Mouse (Mus musculus): ENCODE data around the gene Gm11172. TPM values are rescaled to one million over a fixed set of nuclear protein-coding genes. Genes with fewer than 3 reads are reported as not detected.

The Gm11172 gene
- not detected in 2 replicates for polyA plus RNA-seq (2016; fragmentation: Nextera tagmentation; extraction: Ambion mirVana)

- 92% methylated on average over 2 of the region's 2 CpGs for WGBS
- Histone ChIP-seq H3K4me1 (replicated peaks) (no peaks in the 10 kb centered on the region), H3K4me3 (no peak within 1 kb of the TSS), H3K27me3 (ENCODE audit: insufficient read depth, poor library complexity, severe bottlenecking) (no peaks in the 10 kb centered on the region), H3K27ac (no peak within 1 kb of the TSS), H3K36me3 (no peaks in the 10 kb centered on the region), H3K9me3 (no peaks in the 10 kb centered on the region)
- no peak for DNase-seq (ENCODE audit: low spot score)
These were observed at the start of gene Gm11172 for GRCm38 (mm10) chr16:10812865-10813371. TSS of gene Gm11172 (plus strand) at chr16:10812915.

- Histone ChIP-seq H3K9me3 (no peaks in the 10 kb centered on the region), H3K27ac (no peak overlapping the region), H3K36me3 (no peaks in the 10 kb centered on the region), H3K4me1 (replicated peaks) (peaks cover 19% of the 10 kb centered on the region), H3K27me3 (ENCODE audit: insufficient read depth, poor library complexity, severe bottlenecking) (peaks cover 3% of the 10 kb centered on the region; the same call in 1 of the 2 replicates), H3K4me3 (no peak overlapping the region)
- 60% methylated on average over 6 of the region's 6 CpGs for WGBS
- DNase-seq (ENCODE audit: low spot score) = no peak
These were observed 49.0 kb upstream of the Gm11172 start for GRCm38 (mm10) chr16:10763540-10764264.

- WGBS = 65% methylated on average over 2 of the region's 2 CpGs
- H3K4me3 ChIP-seq = no peak overlapping the region
- H3K36me3 ChIP-seq = no peaks in the 10 kb centered on the region
- DNase-seq (ENCODE audit: low spot score) = no peak
- peaks cover 19% of the 10 kb centered on the region for H3K4me1 ChIP-seq (replicated peaks)
- H3K9me3 ChIP-seq = no peaks in the 10 kb centered on the region
- no peak overlapping the region for H3K27ac ChIP-seq
- H3K27me3 ChIP-seq (ENCODE audit: insufficient read depth, poor library complexity, severe bottlenecking) = peaks cover 5% of the 10 kb centered on the region; the same call in 1 of the 2 replicates
These were observed 48.4 kb upstream of the Gm11172 start for GRCm38 (mm10) chr16:10764323-10764722.

- H3K27ac ChIP-seq = no peak overlapping the region
- H3K9me3 ChIP-seq = no peaks in the 10 kb centered on the region
- H3K27me3 ChIP-seq (ENCODE audit: insufficient read depth, poor library complexity, severe bottlenecking) = peaks cover 9% of the 10 kb centered on the region
- H3K4me3 ChIP-seq = no peak overlapping the region
- H3K36me3 ChIP-seq = no peaks in the 10 kb centered on the region
- 50% methylated on average over 4 of the region's 4 CpGs for WGBS
- peak; percentile 64 for DNase-seq (ENCODE audit: low spot score)
- peaks cover 15% of the 10 kb centered on the region; the same call in 1 of the 2 replicates for H3K4me1 ChIP-seq (replicated peaks)
These were observed 45.6 kb upstream of the Gm11172 start for GRCm38 (mm10) chr16:10767158-10767557.

- WGBS = 70% methylated on average over 9 of the region's 9 CpGs
- DNase-seq (ENCODE audit: low spot score) = no peak
- peaks cover 10% of the 10 kb centered on the region; the same call in 1 of the 2 replicates for H3K4me1 ChIP-seq (replicated peaks)
- H3K4me3 ChIP-seq = no peak overlapping the region
- no peaks in the 10 kb centered on the region for H3K9me3 ChIP-seq
- no peaks in the 10 kb centered on the region for H3K36me3 ChIP-seq
- H3K27ac ChIP-seq = no peak overlapping the region
- H3K27me3 ChIP-seq (ENCODE audit: insufficient read depth, poor library complexity, severe bottlenecking) = peaks cover 9% of the 10 kb centered on the region
These were observed 43.9 kb upstream of the Gm11172 start for GRCm38 (mm10) chr16:10768821-10769220.

GRCm38 (mm10) chr16:10769661-10770060 lies 43.1 kb upstream of the Gm11172 start:
- 41% methylated on average over 2 of the region's 2 CpGs for WGBS

GRCm38 (mm10) chr16:10770531-10771325 lies 42.0 kb upstream of the Gm11172 start:
- H3K27me3 ChIP-seq (ENCODE audit: insufficient read depth, poor library complexity, severe bottlenecking) = peaks cover 9% of the 10 kb centered on the region
- H3K4me3 ChIP-seq = no peak overlapping the region
- WGBS = 51% methylated on average over 4 of the region's 4 CpGs
- H3K27ac ChIP-seq = no peak overlapping the region
- no peaks in the 10 kb centered on the region for H3K36me3 ChIP-seq
- peaks cover 7% of the 10 kb centered on the region; the same call in 1 of the 2 replicates for H3K4me1 ChIP-seq (replicated peaks)
- no peak for DNase-seq (ENCODE audit: low spot score)
- no peaks in the 10 kb centered on the region for H3K9me3 ChIP-seq

More at GRCm38 (mm10) chr16:10769661-10770060, 43.1 kb upstream of the Gm11172 start:
- no peaks in the 10 kb centered on the region for H3K36me3 ChIP-seq
- H3K27me3 ChIP-seq (ENCODE audit: insufficient read depth, poor library complexity, severe bottlenecking) = peaks cover 9% of the 10 kb centered on the region
- H3K4me1 ChIP-seq (replicated peaks) = peaks cover 7% of the 10 kb centered on the region; the same call in 1 of the 2 replicates
- H3K4me3 ChIP-seq = no peak overlapping the region
- H3K9me3 ChIP-seq = no peaks in the 10 kb centered on the region
- DNase-seq (ENCODE audit: low spot score) = no peak
- H3K27ac ChIP-seq = no peak overlapping the region

- WGBS = 55% methylated on average over 19 of the region's 19 CpGs
- H3K4me3 ChIP-seq = no peak overlapping the region
- H3K4me1 ChIP-seq (replicated peaks) = peaks cover 12% of the 10 kb centered on the region; the same call in 1 of the 2 replicates
- H3K36me3 ChIP-seq = no peaks in the 10 kb centered on the region
- no peak for DNase-seq (ENCODE audit: low spot score)
- H3K9me3 ChIP-seq = no peaks in the 10 kb centered on the region
- H3K27ac ChIP-seq = no peak overlapping the region
- peaks cover 9% of the 10 kb centered on the region for H3K27me3 ChIP-seq (ENCODE audit: insufficient read depth, poor library complexity, severe bottlenecking)
These were observed 40.8 kb upstream of the Gm11172 start for GRCm38 (mm10) chr16:10771769-10772510.

- Histone ChIP-seq H3K4me1 (replicated peaks) (peaks cover 22% of the 10 kb centered on the region), H3K27ac (no peak overlapping the region), H3K36me3 (no peaks in the 10 kb centered on the region), H3K4me3 (no peak overlapping the region), H3K27me3 (ENCODE audit: insufficient read depth, poor library complexity, severe bottlenecking) (peaks cover 8% of the 10 kb centered on the region), H3K9me3 (no peaks in the 10 kb centered on the region)
- DNase-seq (ENCODE audit: low spot score) = no peak
- 86% methylated on average over 8 of the region's 8 CpGs for WGBS
These were observed 39.2 kb upstream of the Gm11172 start for GRCm38 (mm10) chr16:10773543-10773942.

GRCm38 (mm10) chr16:10774726-10775125 lies 38.0 kb upstream of the Gm11172 start:
- 75% methylated on average over 4 of the region's 4 CpGs for WGBS
- Histone ChIP-seq H3K27ac (no peak overlapping the region), H3K27me3 (ENCODE audit: insufficient read depth, poor library complexity, severe bottlenecking) (peaks cover 3% of the 10 kb centered on the region; the same call in 1 of the 2 replicates), H3K36me3 (no peaks in the 10 kb centered on the region), H3K4me3 (no peak overlapping the region), H3K9me3 (no peaks in the 10 kb centered on the region), H3K4me1 (replicated peaks) (peaks cover 22% of the 10 kb centered on the region)
- DNase-seq (ENCODE audit: low spot score) = no peak

- peaks cover 22% of the 10 kb centered on the region for H3K4me1 ChIP-seq (replicated peaks)
- H3K36me3 ChIP-seq = no peaks in the 10 kb centered on the region
- H3K27ac ChIP-seq = no peak overlapping the region
- H3K4me3 ChIP-seq = no peak overlapping the region
- peaks cover 11% of the 10 kb centered on the region; the same call in 1 of the 2 replicates for H3K27me3 ChIP-seq (ENCODE audit: insufficient read depth, poor library complexity, severe bottlenecking)
- 75% methylated on average over 7 of the region's 7 CpGs for WGBS
- DNase-seq (ENCODE audit: low spot score) = no peak
- no peaks in the 10 kb centered on the region for H3K9me3 ChIP-seq
These were observed 36.4 kb upstream of the Gm11172 start for GRCm38 (mm10) chr16:10776322-10776721.

- no peak overlapping the region for H3K4me3 ChIP-seq
- peaks cover 28% of the 10 kb centered on the region for H3K4me1 ChIP-seq (replicated peaks)
- 63% methylated on average over 5 of the region's 5 CpGs for WGBS
- H3K36me3 ChIP-seq = no peaks in the 10 kb centered on the region
- H3K27ac ChIP-seq = no peak overlapping the region
- DNase-seq (ENCODE audit: low spot score) = no peak
- H3K9me3 ChIP-seq = no peaks in the 10 kb centered on the region
- peaks cover 12% of the 10 kb centered on the region for H3K27me3 ChIP-seq (ENCODE audit: insufficient read depth, poor library complexity, severe bottlenecking)
These were observed 35.0 kb upstream of the Gm11172 start for GRCm38 (mm10) chr16:10777579-10778160.

All from hindbrain, embryonic 10.5 days (tissue).